Mouse (Mus musculus): ENCODE measurements around the gene Slbp.

DNA sequence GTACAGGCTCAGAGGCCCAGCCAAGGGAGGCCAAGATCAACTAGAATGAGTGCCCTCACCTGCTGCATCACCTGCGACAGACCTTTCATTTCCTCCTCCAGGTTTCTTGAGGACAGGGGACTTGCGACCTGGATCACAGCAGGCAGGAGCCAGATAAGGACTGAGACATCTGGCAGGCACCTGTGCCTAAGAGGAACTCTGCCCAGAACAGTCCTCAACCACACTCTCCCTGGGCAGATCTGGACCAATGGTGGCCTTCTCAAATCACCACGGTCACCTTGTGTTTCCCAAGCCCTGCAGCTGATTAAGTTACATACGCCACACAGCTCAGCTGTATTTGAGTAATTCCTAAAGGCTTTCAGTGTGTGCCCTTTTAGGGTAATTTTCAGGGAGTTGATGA lies 21.8 kb downstream of the Slbp start:
- no peak for TF ChIP-seq CTCF (IDR thresholded peaks at IDR 0.05; ENCODE audit: control insufficient read depth, insufficient read depth, insufficient read length)
- no peak for TF ChIP-seq MAX (IDR thresholded peaks at IDR 0.05)
- TF ChIP-seq USF1 (IDR thresholded peaks at IDR 0.05; ENCODE audit: low read depth): no peak
- no peak for TF ChIP-seq MYOG (IDR thresholded peaks at IDR 0.05; ENCODE audit: control insufficient read depth, extremely low read depth, insufficient read length)
- TF ChIP-seq MYOD1 (IDR thresholded peaks at IDR 0.05; ENCODE audit: control insufficient read depth, insufficient read length, low read depth): no peak
- TF ChIP-seq CEBPB (IDR thresholded peaks at IDR 0.05; ENCODE audit: low read depth): no peak
- TF ChIP-seq FOSL1 (IDR thresholded peaks at IDR 0.05; ENCODE audit: insufficient read depth, low read length, poor library complexity, severe bottlenecking): no peak
